Mouse (Mus musculus) G1E (cell line): ENCODE measurements at regions not wholly inside any gene's neighbourhood (a gene's known extent, or its start where the extent isn't known, plus 50 kb on each side); places are given as distances from the start of the nearest gene placed in this dataset.

Source experiments
- ATAC-seq: 2 replicates; pipeline ENCODE4 v1.8.0; 2016; ENCODE audit warnings: mild to moderate bottlenecking; ENCODE audit not compliant: insufficient number of reproducible peaks, poor library complexity, low FRiP score, severe bottlenecking; ENCODE audit errors: extremely low read depth
- DNase-seq: peaks from one replicate; pipeline ENCODE4 v3.0.0; 2012; ENCODE audit warnings: low spot score
- H3K27me3 ChIP-seq: 2 replicates; pipeline ENCODE4 v1.6.1; 2012; ENCODE audit warnings: mild to moderate bottlenecking, low read length, inconsistent platforms; ENCODE audit not compliant: insufficient read depth
- H3K36me3 ChIP-seq: replicated peaks from 2 replicates; pipeline ENCODE3; 2012; ENCODE audit warnings: mild to moderate bottlenecking, inconsistent platforms
- H3K4me1 ChIP-seq: 2 replicates; pipeline ENCODE4 v1.6.1; 2012; ENCODE audit warnings: low read depth, low read length, inconsistent platforms, mixed read lengths; ENCODE audit not compliant: insufficient read depth
- H3K4me3 ChIP-seq: 2 replicates; pipeline ENCODE4 v1.5.1; 2012; ENCODE audit warnings: low read depth, mild to moderate bottlenecking, inconsistent platforms, low read length, moderate library complexity, mixed read lengths
- H3K9me3 ChIP-seq: replicated peaks from 2 replicates; pipeline ENCODE4 v1.6.1; 2012; ENCODE audit warnings: inconsistent platforms
- CTCF ChIP-seq: IDR thresholded peaks from 2 replicates; pipeline ENCODE4 v1.5.1; 2012; ENCODE audit warnings: low read depth, low read length, inconsistent platforms, mixed read lengths
- GATA1 ChIP-seq: IDR thresholded peaks from 2 replicates; pipeline ENCODE4 v1.6.1; 2012; ENCODE audit warnings: borderline replicate concordance, low read length, inconsistent platforms, mixed read lengths
- GATA2 ChIP-seq: IDR thresholded peaks from 2 replicates; pipeline ENCODE4 v1.6.1; 2012; ENCODE audit warnings: low read depth, low read length, inconsistent platforms, borderline replicate concordance
- POLR2AphosphoS5 ChIP-seq: IDR thresholded peaks from 2 replicates; pipeline ENCODE4 v1.6.1; 2012; ENCODE audit warnings: low read depth, low read length, inconsistent platforms; ENCODE audit not compliant: insufficient replicate concordance
- TAL1 ChIP-seq: conservative IDR thresholded peaks from 2 replicates; pipeline ENCODE4 v1.6.1; 2012; ENCODE audit warnings: low read depth, low read length, inconsistent platforms, mixed read lengths

- Histone ChIP-seq H3K27me3 (no peaks in the 10 kb centered on the region), H3K4me1 (no peaks in the 10 kb centered on the region), H3K9me3 (no peaks in the 10 kb centered on the region), H3K4me3 (no peak overlapping the region), H3K36me3 (no peaks in the 10 kb centered on the region)
- ATAC-seq (no peak), DNase-seq (no peak)
- no peak for TF ChIP-seq GATA1
- no peak for TF ChIP-seq GATA2
- TF ChIP-seq CTCF = no peak
- TF ChIP-seq TAL1 = no peak
- no peak for TF ChIP-seq POLR2AphosphoS5
These were observed 316.7 kb upstream of the Gm21798 start for GRCm38 (mm10) chr15:64500783-64501182.

DNA sequence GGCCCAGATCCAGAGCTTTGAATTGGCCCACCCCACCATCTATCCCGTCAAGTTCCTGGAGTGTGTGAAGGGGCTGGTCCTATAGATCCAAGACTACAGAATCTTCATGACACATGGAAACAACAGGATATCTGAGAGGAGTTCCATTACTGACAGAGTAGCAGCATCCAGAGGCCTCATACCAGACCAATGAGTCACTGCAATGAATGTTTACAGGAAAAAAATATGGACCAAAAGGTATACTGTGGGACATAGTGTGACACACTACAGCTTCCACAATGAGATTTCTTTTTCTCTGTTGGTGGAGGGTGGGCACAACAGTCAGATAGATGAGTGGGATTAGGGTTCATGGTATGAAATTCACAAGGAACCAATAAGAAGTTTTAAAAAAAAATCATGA lies 316.0 kb upstream of the Gm21798 start:
- ATAC-seq (no peak), DNase-seq (no peak)
- no peaks in the 10 kb centered on the region for H3K27me3 ChIP-seq
- TF ChIP-seq POLR2AphosphoS5 (no peak), GATA2 (no peak), TAL1 (no peak), CTCF (no peak), GATA1 (no peak)
- no peaks in the 10 kb centered on the region for H3K4me1 ChIP-seq
- no peak overlapping the region for H3K4me3 ChIP-seq
- H3K36me3 ChIP-seq = no peaks in the 10 kb centered on the region
- no peaks in the 10 kb centered on the region for H3K9me3 ChIP-seq

DNA sequence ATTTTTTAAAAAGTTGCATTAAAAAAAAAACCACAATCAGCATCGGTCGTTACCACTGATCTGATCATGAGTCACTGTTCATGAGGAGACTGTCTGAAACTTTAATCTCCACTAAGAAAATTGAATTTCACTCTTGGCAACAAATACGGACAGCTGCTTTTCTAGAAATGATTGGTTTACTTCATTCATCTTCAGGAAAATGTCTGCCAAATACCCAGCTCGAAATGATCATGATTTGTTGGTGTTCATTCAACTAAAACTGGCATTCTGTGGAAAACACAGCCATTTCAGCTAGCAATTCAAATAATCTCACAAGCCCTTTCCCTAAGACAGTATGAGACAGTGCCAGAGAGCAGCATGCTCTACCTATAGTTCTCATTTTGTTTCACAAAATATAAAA lies 312.7 kb upstream of the Gm21798 start:
- Histone ChIP-seq H3K9me3 (no peaks in the 10 kb centered on the region), H3K27me3 (no peaks in the 10 kb centered on the region), H3K36me3 (no peaks in the 10 kb centered on the region), H3K4me3 (no peak overlapping the region), H3K4me1 (no peaks in the 10 kb centered on the region)
- TF ChIP-seq GATA2 (no peak), GATA1 (no peak), TAL1 (no peak), CTCF (no peak), POLR2AphosphoS5 (no peak)
- DNase-seq = no peak
- ATAC-seq = no peak

GRCm38 (mm10) chr15:64510649-64511048 lies 306.8 kb upstream of the Gm21798 start:
- Histone ChIP-seq H3K9me3 (no peaks in the 10 kb centered on the region), H3K4me3 (no peak overlapping the region), H3K36me3 (no peaks in the 10 kb centered on the region), H3K27me3 (peaks cover 4% of the 10 kb centered on the region; the same call in 1 of the 2 replicates), H3K4me1 (no peaks in the 10 kb centered on the region)
- TF ChIP-seq TAL1 (no peak), GATA2 (no peak), GATA1 (no peak), CTCF (no peak), POLR2AphosphoS5 (no peak)
- no peak for DNase-seq
- ATAC-seq = no peak

DNA sequence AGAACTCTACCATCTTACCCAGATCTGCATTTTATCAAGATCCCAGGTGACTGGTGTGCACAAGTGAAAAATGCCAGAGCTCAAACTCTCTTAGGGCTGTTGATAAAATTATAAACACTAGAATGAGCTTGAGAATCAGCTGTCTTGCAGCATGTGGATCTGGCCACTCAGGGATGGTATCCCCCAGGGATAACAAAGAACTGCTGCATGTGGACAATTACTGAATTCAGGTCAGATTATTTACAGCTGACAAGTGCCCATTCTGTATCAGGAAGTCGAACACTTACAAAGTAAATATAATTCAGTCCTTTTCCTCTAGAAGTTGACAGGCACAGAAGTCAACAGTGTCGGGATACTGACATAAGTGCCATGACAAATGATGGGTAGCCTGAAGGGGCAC lies 306.3 kb upstream of the Gm21798 start:
- Histone ChIP-seq H3K27me3 (peaks cover 4% of the 10 kb centered on the region; the same call in 1 of the 2 replicates), H3K9me3 (no peaks in the 10 kb centered on the region), H3K4me3 (no peak overlapping the region), H3K36me3 (no peaks in the 10 kb centered on the region), H3K4me1 (no peaks in the 10 kb centered on the region)
- DNase-seq (no peak), ATAC-seq (no peak)
- no peak for TF ChIP-seq CTCF
- no peak for TF ChIP-seq GATA1
- no peak for TF ChIP-seq POLR2AphosphoS5
- TF ChIP-seq GATA2 = no peak
- TF ChIP-seq TAL1 = no peak

DNA sequence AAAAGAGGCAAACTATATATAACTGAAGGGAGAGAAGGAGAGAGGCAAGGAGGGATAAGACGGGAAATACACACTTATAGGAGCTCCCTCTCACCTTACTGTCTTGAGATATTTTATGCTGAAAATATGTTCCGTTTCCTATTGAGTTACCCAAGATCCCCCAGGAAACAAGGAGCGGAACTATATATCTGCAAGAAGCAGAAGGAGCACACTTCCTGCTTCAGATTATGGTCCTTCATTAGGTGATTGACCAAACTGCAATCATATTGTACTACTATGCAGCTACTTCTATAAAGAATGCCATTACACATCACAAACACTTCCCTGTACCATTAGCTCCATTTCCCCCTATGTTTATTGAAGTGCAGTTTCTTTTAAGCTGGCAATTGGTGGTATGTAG lies 304.9 kb upstream of the Gm21798 start:
- Histone ChIP-seq H3K9me3 (no peaks in the 10 kb centered on the region), H3K27me3 (peaks cover 4% of the 10 kb centered on the region; the same call in 1 of the 2 replicates), H3K36me3 (no peaks in the 10 kb centered on the region), H3K4me1 (no peaks in the 10 kb centered on the region), H3K4me3 (no peak overlapping the region)
- DNase-seq (no peak), ATAC-seq (no peak)
- TF ChIP-seq CTCF = no peak
- TF ChIP-seq TAL1 = no peak
- no peak for TF ChIP-seq POLR2AphosphoS5
- TF ChIP-seq GATA1 = no peak
- no peak for TF ChIP-seq GATA2

- H3K4me1 ChIP-seq = no peaks in the 10 kb centered on the region
- no peak for DNase-seq
- no peaks in the 10 kb centered on the region for H3K9me3 ChIP-seq
- H3K36me3 ChIP-seq = no peaks in the 10 kb centered on the region
- H3K4me3 ChIP-seq = no peak overlapping the region
- no peak for ATAC-seq
- peaks cover 4% of the 10 kb centered on the region; the same call in 1 of the 2 replicates for H3K27me3 ChIP-seq
- no peak for TF ChIP-seq POLR2AphosphoS5
- no peak for TF ChIP-seq TAL1
- TF ChIP-seq GATA1 = no peak
- TF ChIP-seq GATA2 = no peak
- TF ChIP-seq CTCF = no peak
These were observed 303.9 kb upstream of the Gm21798 start for GRCm38 (mm10) chr15:64513501-64514097.
